Comparison of ENCODE assay signal across 8 mouse cellular contexts in the genomic region with DNA sequence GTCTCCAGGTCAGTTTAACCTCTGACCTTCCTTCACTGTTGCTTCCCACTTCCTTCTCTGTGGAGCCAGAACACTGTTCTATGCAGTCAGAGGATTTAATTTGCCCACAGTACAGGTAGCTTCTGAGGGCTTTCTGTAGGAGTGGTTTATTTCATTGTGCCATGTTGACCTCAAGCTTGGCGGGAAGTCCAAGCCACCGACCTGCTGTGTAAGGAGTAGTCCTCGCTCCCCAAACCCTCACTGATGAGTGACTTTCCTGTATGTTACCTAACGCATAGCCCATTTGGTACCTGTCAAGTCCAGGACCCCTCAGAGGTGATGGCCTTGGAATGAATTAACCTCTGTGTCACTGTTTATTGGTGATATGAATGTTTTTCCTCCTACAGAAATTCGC. TPM values are rescaled to one million over a fixed set of nuclear protein-coding genes. Genes with fewer than 3 reads are reported as not detected.
DNase-seq lines count a peak whose midpoint lies in the region; ATAC-seq and TF ChIP-seq lines count a peak whose summit lies in the region.

No protein-coding gene starts in this region.

- no peak for ATAC-seq in megakaryocyte, adult 5-6 weeks (ENCODE audit: poor library complexity, severe bottlenecking)
- ATAC-seq in forebrain, embryonic 12.5 days (ENCODE audit: low FRiP score), result no peak
- ATAC-seq in limb, embryonic 12.5 days (ENCODE audit: insufficient number of reproducible peaks, insufficient read depth, low FRiP score, low TSS enrichment, low read depth), result no peak

- H3K27ac ChIP-seq in forebrain, embryonic 12.5 days, result 0 out of 2 replicates have a peak overlapping the region, but pooled peaks have one; percentile 20
- peak overlapping the region; percentile 99; the same call in 1 of the 2 replicates for H3K27ac ChIP-seq in limb, embryonic 12.5 days
- peak overlapping the region; percentile 42; the same call in 1 of the 2 replicates for H3K27ac ChIP-seq in small intestine, adult 2 months (ENCODE audit: insufficient read depth, low read depth, low read length)

- H3K4me1 ChIP-seq in megakaryocyte, embryonic 14.5 days, result peaks cover 88% of the 10 kb centered on the region
- H3K4me1 ChIP-seq in forebrain, embryonic 12.5 days, result peaks cover 56% of the 10 kb centered on the region
- H3K4me1 ChIP-seq in limb, embryonic 12.5 days (replicated peaks), result peaks cover 48% of the 10 kb centered on the region
- peaks cover 12% of the 10 kb centered on the region for H3K4me1 ChIP-seq in small intestine, adult 2 months (ENCODE audit: control insufficient read depth, insufficient read depth, insufficient read length, low read length)

- no peak for TF ChIP-seq CTCF in small intestine, adult 2 months (IDR thresholded peaks at IDR 0.05; ENCODE audit: extremely low read depth, insufficient read length, insufficient replicate concordance, low read depth, low read length)

- no peaks in the 10 kb centered on the region for H3K9me3 ChIP-seq in megakaryocyte, embryonic 14.5 days
- no peaks in the 10 kb centered on the region for H3K9me3 ChIP-seq in forebrain, embryonic 12.5 days
- H3K9me3 ChIP-seq in limb, embryonic 12.5 days, result no peaks in the 10 kb centered on the region

- WGBS in forebrain, embryonic 12.5 days, result 24% methylated on average over 5 of the region's 5 CpGs
- 20% methylated on average over 5 of the region's 5 CpGs for WGBS in limb, embryonic 12.5 days
- 70% methylated on average over 5 of the region's 5 CpGs for WGBS in small intestine, adult 2 months

- H3K9ac ChIP-seq in forebrain, embryonic 12.5 days, result peak overlapping the region; percentile 87
- H3K9ac ChIP-seq in limb, embryonic 12.5 days (replicated peaks), result peak overlapping the region; percentile 85

- H3K4me3 ChIP-seq in megakaryocyte, embryonic 14.5 days (replicated peaks), result peak overlapping the region; percentile 97
- peak overlapping the region; percentile 82 for H3K4me3 ChIP-seq in forebrain, embryonic 12.5 days (replicated peaks)
- peak overlapping the region; percentile 72 for H3K4me3 ChIP-seq in limb, embryonic 12.5 days (replicated peaks)
- H3K4me3 ChIP-seq in small intestine, adult 2 months (ENCODE audit: low read depth, low read length), result no peak overlapping the region

- no peak for TF ChIP-seq POLR2A in small intestine, adult 2 months (IDR thresholded peaks at IDR 0.05; ENCODE audit: low read depth, low read length)

- no peak for DNase-seq in cerebellum, postnatal 10 days
- DNase-seq in urinary bladder, postnatal 4 days (ENCODE audit: low spot score in 2 of 2), result no peak
- no peak for DNase-seq in layer of hippocampus, adult 8-10 months (ENCODE audit: low spot score in 2 of 2)

- peak overlapping the region; percentile 87 for H3K4me2 ChIP-seq in forebrain, embryonic 12.5 days
- H3K4me2 ChIP-seq in limb, embryonic 12.5 days, result peak overlapping the region; percentile 84

- H3K27me3 ChIP-seq in megakaryocyte, embryonic 14.5 days (replicated peaks), result no peaks in the 10 kb centered on the region
- H3K27me3 ChIP-seq in forebrain, embryonic 12.5 days, result no peaks in the 10 kb centered on the region
- H3K27me3 ChIP-seq in limb, embryonic 12.5 days, result no peaks in the 10 kb centered on the region
- H3K27me3 ChIP-seq in small intestine, adult 2 months (ENCODE audit: control insufficient read depth, insufficient read depth, low read length), result no peaks in the 10 kb centered on the region

- peaks cover 55% of the 10 kb centered on the region for H3K36me3 ChIP-seq in megakaryocyte, embryonic 14.5 days (replicated peaks; ENCODE audit: low read length)
- peaks cover 36% of the 10 kb centered on the region for H3K36me3 ChIP-seq in forebrain, embryonic 12.5 days (replicated peaks)
- peaks cover 47% of the 10 kb centered on the region for H3K36me3 ChIP-seq in limb, embryonic 12.5 days
- H3K36me3 ChIP-seq in small intestine, adult 2 months (ENCODE audit: control insufficient read depth, insufficient read depth, low read length), result peaks cover 42% of the 10 kb centered on the region

RNA-seq across cellular contexts. Expression of a gene that starts 2.6 kb away (rescaled TPM):
- 2,192 and 2,220 TPM in 2 replicates for polyA plus RNA-seq in megakaryocyte, embryonic 14.5 days (2012; ENCODE audit: insufficient read depth, low replicate concordance)
- total RNA-seq in megakaryocyte, adult 5-6 weeks (2015), result 382 and 422 TPM in 2 replicates
- 352 and 362 TPM in 2 replicates for total RNA-seq in megakaryocyte, adult 5-6 weeks (2017)
- 1,282 and 1,334 TPM in 2 replicates for polyA plus RNA-seq in forebrain, embryonic 12.5 days (2016; fragmentation: Nextera tagmentation; extraction: Ambion mirVana)
- polyA plus RNA-seq in limb, embryonic 12.5 days (2016; fragmentation: Nextera tagmentation; extraction: Ambion mirVana), result 1,793 and 1,872 TPM in 2 replicates
- polyA plus RNA-seq in small intestine, adult 2 months (2012; rRNA removed), result 223 and 498 TPM in 2 replicates
- 100 to 1,000 TPM; 419 to 457 (median 441) TPM for total RNA-seq in layer of hippocampus, adult 8-10 months (2022)

RNA-seq across cellular contexts. Expression of a gene that starts 38.0 kb away (rescaled TPM):
- not detected in 2 replicates for polyA plus RNA-seq in megakaryocyte, embryonic 14.5 days (2012; ENCODE audit: insufficient read depth, low replicate concordance)
- total RNA-seq in megakaryocyte, adult 5-6 weeks (2015), result 0.20 and 0.39 TPM in 2 replicates
- not detected in 2 replicates for total RNA-seq in megakaryocyte, adult 5-6 weeks (2017)
- not detected in 2 replicates for polyA plus RNA-seq in forebrain, embryonic 12.5 days (2016; fragmentation: Nextera tagmentation; extraction: Ambion mirVana)
- 0.22 and 0.33 TPM in 2 replicates for polyA plus RNA-seq in limb, embryonic 12.5 days (2016; fragmentation: Nextera tagmentation; extraction: Ambion mirVana)
- polyA plus RNA-seq in small intestine, adult 2 months (2012; rRNA removed), result 0.14 TPM in 1 of 2 replicates, not detected in the other
- total RNA-seq in layer of hippocampus, adult 8-10 months (2022), result under 1 TPM in 2 of 4 experiments, not detected in 2; 0.20 to 0.53 TPM

RNA-seq across cellular contexts. Expression of a gene that starts 42.4 kb away (rescaled TPM):
- polyA plus RNA-seq in megakaryocyte, embryonic 14.5 days (2012; ENCODE audit: insufficient read depth, low replicate concordance), result 39.0 and 101 TPM in 2 replicates
- total RNA-seq in megakaryocyte, adult 5-6 weeks (2015), result 60.3 and 65.8 TPM in 2 replicates
- 16.3 and 19.1 TPM in 2 replicates for total RNA-seq in megakaryocyte, adult 5-6 weeks (2017)
- 41.5 and 44.4 TPM in 2 replicates for polyA plus RNA-seq in forebrain, embryonic 12.5 days (2016; fragmentation: Nextera tagmentation; extraction: Ambion mirVana)
- polyA plus RNA-seq in limb, embryonic 12.5 days (2016; fragmentation: Nextera tagmentation; extraction: Ambion mirVana), result 31.4 and 35.4 TPM in 2 replicates
- polyA plus RNA-seq in small intestine, adult 2 months (2012; rRNA removed), result 37.1 and 72.8 TPM in 2 replicates
- total RNA-seq in layer of hippocampus, adult 8-10 months (2022), result 100 to 1,000 TPM; 105 to 123 (median 113) TPM

Comparison
In these comparisons a context has a peak if more than half of its experiments do, and no peak if none do; other contexts are left out.
1. H3K27ac ChIP-seq: peak in every context shown above with its lines; median percentile 99 in limb, embryonic 12.5 days; 42 in small intestine, adult 2 months; 20 in forebrain, embryonic 12.5 days.